Mouse (Mus musculus) CH12.LX (cell line): Measurements from ENCODE around the gene Map3k20. TPM values are rescaled to one million over a fixed set of nuclear protein-coding genes. Genes with fewer than 3 reads are reported as not detected.

Experiments
- DNase-seq: peaks from one replicate; pipeline ENCODE4 v3.0.0-alpha.2; 2013; ENCODE audit errors: extremely low read depth
- H3K27ac ChIP-seq: 2 replicates; pipeline ENCODE4 v1.5.1; 2012; ENCODE audit warnings: low read depth, mild to moderate bottlenecking, control low read depth, moderate library complexity; ENCODE audit not compliant: insufficient read depth
- H3K27me3 ChIP-seq: replicated peaks from 2 replicates; pipeline ENCODE3; 2012; ENCODE audit warnings: inconsistent platforms
- H3K36me3 ChIP-seq, 2 experiments: replicated peaks in 1 of 2; 2 replicates each; pipeline versions ENCODE3 to v1.6.1; 2012; ENCODE audit warnings: inconsistent platforms in 1 of 2, low read length in 1 of 2, mild to moderate bottlenecking in 1 of 2, mixed read lengths in 1 of 2, moderate library complexity in 1 of 2; ENCODE audit not compliant: control insufficient read depth in 1 of 2, insufficient read depth in 1 of 2
- H3K4me1 ChIP-seq, 2 experiments: 2 replicates each; pipeline ENCODE4 v1.6.1; 2012; ENCODE audit warnings: inconsistent platforms in 1 of 2, moderate library complexity in 1 of 2; ENCODE audit not compliant: insufficient read depth in 2 of 2, control insufficient read depth in 1 of 2
- H3K4me2 ChIP-seq: 2 replicates; pipeline ENCODE4 v1.6.1; 2012; ENCODE audit warnings: low read depth, mild to moderate bottlenecking, control low read depth; ENCODE audit not compliant: poor library complexity, insufficient read depth, severe bottlenecking
- H3K4me3 ChIP-seq, 3 experiments: fragments of 150-350 bp in 1 of 3; sonication (generic) in 1 of 3; replicated peaks in 1 of 3; 2 replicates each; pipeline versions ENCODE3 to v1.5.1; 2011 to 2012; ENCODE audit warnings: low read depth in 2 of 3, low read length in 2 of 3, mild to moderate bottlenecking in 2 of 3, moderate library complexity in 2 of 3, control low read depth in 1 of 3, improper control_type of control experiment in 1 of 3, inconsistent platforms in 1 of 3, mixed read lengths in 1 of 3; ENCODE audit not compliant: poor library complexity in 1 of 3
- H3K79me2 ChIP-seq: replicated peaks from 2 replicates; pipeline ENCODE4 v1.6.1; 2012; ENCODE audit warnings: mild to moderate bottlenecking, moderate library complexity; ENCODE audit not compliant: control insufficient read depth, poor library complexity, insufficient read depth, severe bottlenecking; ENCODE audit errors: extremely low read depth
- H3K9ac ChIP-seq: 2 replicates; pipeline ENCODE4 v1.6.1; 2012; ENCODE audit warnings: low read depth, mild to moderate bottlenecking, control low read depth, moderate library complexity; ENCODE audit not compliant: insufficient read depth
- H3K9me3 ChIP-seq: replicated peaks from 2 replicates; pipeline ENCODE3; 2012; ENCODE audit warnings: low read length, inconsistent platforms, mixed read lengths
- CHD2 ChIP-seq: IDR thresholded peaks from 2 replicates; pipeline ENCODE4 v1.6.1; 2011; ENCODE audit warnings: low read length, improper control_type of control experiment
- CTCF ChIP-seq, 2 experiments: IDR thresholded peaks in 1 of 2; conservative IDR thresholded peaks in 1 of 2; 2 replicates each; pipeline ENCODE4 v1.5.1; 2011 to 2012; ENCODE audit warnings: low read depth in 2 of 2, low read length in 2 of 2, improper control_type of control experiment in 1 of 2, inconsistent platforms in 1 of 2, mild to moderate bottlenecking in 1 of 2, moderate library complexity in 1 of 2
- E2F4 ChIP-seq: IDR thresholded peaks from 2 replicates; pipeline ENCODE4 v1.6.1; 2011; ENCODE audit warnings: low read depth, low read length, improper control_type of control experiment; ENCODE audit not compliant: insufficient replicate concordance
- EP300 ChIP-seq: IDR thresholded peaks from 2 replicates; pipeline ENCODE4 v1.6.1; 2011; ENCODE audit warnings: low read length, improper control_type of control experiment
- GABPA ChIP-seq: IDR thresholded peaks from 2 replicates; pipeline ENCODE4 v1.6.1; 2012; ENCODE audit warnings: low read depth, low read length, improper control_type of control experiment, inconsistent platforms; ENCODE audit not compliant: insufficient replicate concordance
- IRF4 ChIP-seq: IDR thresholded peaks from 2 replicates; pipeline ENCODE4 v1.6.1; 2014; ENCODE audit warnings: low read depth, mild to moderate bottlenecking, inconsistent platforms, low read length, improper control_type of control experiment
- JUN ChIP-seq: IDR thresholded peaks from 2 replicates; pipeline ENCODE4 v1.6.1; 2011; ENCODE audit warnings: low read depth, mild to moderate bottlenecking, low read length, improper control_type of control experiment, moderate library complexity; ENCODE audit not compliant: insufficient read depth
- JUND ChIP-seq: conservative IDR thresholded peaks from 2 replicates; pipeline ENCODE4 v1.6.1; 2011; ENCODE audit warnings: low read depth, low read length, improper control_type of control experiment
- KAT2A ChIP-seq: IDR thresholded peaks from 2 replicates; pipeline ENCODE4 v1.6.1; 2012; ENCODE audit warnings: low read length, improper control_type of control experiment, inconsistent platforms; ENCODE audit not compliant: insufficient replicate concordance
- MAFK ChIP-seq: IDR thresholded peaks from 2 replicates; pipeline ENCODE4 v1.6.1; 2011; ENCODE audit warnings: low read length, improper control_type of control experiment; ENCODE audit not compliant: insufficient replicate concordance
- MAX ChIP-seq: IDR thresholded peaks from 2 replicates; pipeline ENCODE4 v1.6.1; 2011; ENCODE audit warnings: low read length, improper control_type of control experiment
- MXI1 ChIP-seq: IDR thresholded peaks from 2 replicates; pipeline ENCODE4 v1.6.1; 2011; ENCODE audit warnings: mild to moderate bottlenecking, low read depth, low read length, improper control_type of control experiment
- MYC ChIP-seq: IDR thresholded peaks from 2 replicates; pipeline ENCODE4 v1.6.1; 2011; ENCODE audit warnings: low read depth, mild to moderate bottlenecking, improper control_type of control experiment, low read length
- NRF1 ChIP-seq: IDR thresholded peaks from 2 replicates; pipeline ENCODE4 v1.6.1; 2014; ENCODE audit warnings: low read depth, mild to moderate bottlenecking, inconsistent platforms, low read length, improper control_type of control experiment, moderate library complexity
- POLR2A ChIP-seq: IDR thresholded peaks from 2 replicates; pipeline ENCODE4 v1.6.1; 2011; ENCODE audit warnings: low read depth, mild to moderate bottlenecking, improper control_type of control experiment, low read length
- POLR2AphosphoS2 ChIP-seq: IDR thresholded peaks from 2 replicates; pipeline ENCODE4 v1.6.1; 2011; ENCODE audit warnings: low read depth, low read length, improper control_type of control experiment
- RAD21 ChIP-seq: IDR thresholded peaks from 2 replicates; pipeline ENCODE4 v1.6.1; 2011; ENCODE audit warnings: low read depth, mild to moderate bottlenecking, low read length, improper control_type of control experiment, moderate library complexity
- RCOR1 ChIP-seq: conservative IDR thresholded peaks from 2 replicates; pipeline ENCODE4 v1.6.1; 2012; ENCODE audit warnings: low read depth, mild to moderate bottlenecking, inconsistent platforms, low read length, improper control_type of control experiment
- SIN3A ChIP-seq: IDR thresholded peaks from 2 replicates; pipeline ENCODE4 v1.6.1; 2012; ENCODE audit warnings: low read length, improper control_type of control experiment, inconsistent platforms
- SMC3 ChIP-seq: IDR thresholded peaks from 2 replicates; pipeline ENCODE4 v1.6.1; 2011; ENCODE audit warnings: low read depth, low read length, improper control_type of control experiment
- TBP ChIP-seq: conservative IDR thresholded peaks from 2 replicates; pipeline ENCODE4 v1.6.1; 2011; ENCODE audit warnings: low read depth, low read length, improper control_type of control experiment
- TCF12 ChIP-seq: IDR thresholded peaks from 2 replicates; pipeline ENCODE4 v1.6.1; 2014; ENCODE audit warnings: low read depth, mild to moderate bottlenecking, inconsistent platforms, low read length, improper control_type of control experiment
- UBTF ChIP-seq: IDR thresholded peaks from 2 replicates; pipeline ENCODE4 v1.6.1; 2012; ENCODE audit warnings: low read depth, mild to moderate bottlenecking, inconsistent platforms, low read length, improper control_type of control experiment, moderate library complexity
- ZC3H11A ChIP-seq: IDR thresholded peaks from 2 replicates; pipeline ENCODE4 v1.6.1; 2012; ENCODE audit warnings: low read depth, mild to moderate bottlenecking, inconsistent platforms, low read length, improper control_type of control experiment
- ZMIZ1 ChIP-seq: IDR thresholded peaks from 2 replicates; pipeline ENCODE4 v1.6.1; 2012; ENCODE audit warnings: low read depth, mild to moderate bottlenecking, inconsistent platforms, low read length, improper control_type of control experiment
- ZNF384 ChIP-seq: IDR thresholded peaks from 2 replicates; pipeline ENCODE4 v1.6.1; 2012; ENCODE audit warnings: low read depth, low read length, improper control_type of control experiment, inconsistent platforms
- dilution Hi-C: fragments of 300-500 bp; cut with MboI; formaldehyde crosslinking; loops from 2 replicates; pipeline ENCODE4 v1.14.3; 2020; ENCODE audit warnings: low sequenced_read_pairs; ENCODE audit not compliant: extremely low pct_unique_long_range_greater_than_20kb, extremely low pct_ligation_motif_present
- in situ Hi-C: fragments of 300-500 bp; cut with MboI; formaldehyde crosslinking; loops from 3 replicates; pipeline ENCODE4 v1.14.3; 2019; ENCODE audit warnings: low sequenced_read_pairs, low pct_ligation_motif_present, low pct_unique_long_range_greater_than_20kb, mixed read lengths
- polyA plus RNA-seq: library from polyadenylated mRNA; unstranded; fragments of >175 nt; gene quantifications from 2 replicates; pipeline ENCODE4 v1.2.1, GENCODE M21; 2012; ENCODE audit warnings: low read depth; ENCODE audit not compliant: insufficient read length
- total RNA-seq, 2 experiments: library from RNA; depleted of rRNA; stranded (reverse); fragments of 300-350 nt in 1 of 2; fragments of >200 nt in 1 of 2; gene quantifications; 2 replicates each; pipeline ENCODE4 v1.2.3; 2012 to 2014

The Map3k20 gene
- total and polyA plus RNA-seq, 3 experiments = 4.1 to 6.6 (median 6.1) TPM

GRCm38 (mm10) chr2:72324436-72324835 is 39.0 kb downstream of the Map3k20 start:
- no peak for DNase-seq
- Histone ChIP-seq H3K27me3 (no peaks in the 10 kb centered on the region), H3K9ac (no peak overlapping the region), H3K4me3 (no peak overlapping the region), H3K4me2 (no peak overlapping the region), H3K27ac (no peak overlapping the region), H3K79me2 (no peaks in the 10 kb centered on the region), H3K4me1 (peaks cover 8 to 14% of the 10 kb centered on the region in 2 experiments), H3K36me3 (peaks cover 0 to 4% of the 10 kb centered on the region in 2 experiments), H3K9me3 (no peaks in the 10 kb centered on the region)
- TF ChIP-seq POLR2AphosphoS2 (no peak), ZC3H11A (no peak), UBTF (no peak), GABPA (no peak), TBP (no peak), RCOR1 (no peak), SMC3 (no peak), CTCF (conservative IDR thresholded peaks at IDR 0.05 in 1 of 2, IDR thresholded peaks at IDR 0.05 in 1 of 2; ENCODE audit: low read depth in 2 of 2, low read length in 2 of 2) (no peak), MXI1 (no peak), EP300 (no peak), TCF12 (no peak), CHD2 (no peak), MAX (no peak), JUND (no peak), SIN3A (no peak), JUN (no peak), KAT2A (no peak)
- dilution Hi-C loops (no loop called here), in situ Hi-C loops (no loop called here)

- H3K4me1 ChIP-seq = peaks cover 8 to 20% of the 10 kb centered on the region in 2 experiments
- H3K79me2 ChIP-seq = no peaks in the 10 kb centered on the region
- dilution Hi-C loops (no loop called here), in situ Hi-C loops (no loop called here)
- no peaks in the 10 kb centered on the region for H3K9me3 ChIP-seq
- TF ChIP-seq MAFK (no peak), GABPA (no peak), MYC (no peak), POLR2AphosphoS2 (no peak), RAD21 (no peak), JUN (no peak), E2F4 (no peak), ZMIZ1 (no peak), IRF4 (no peak), ZNF384 (no peak), NRF1 (no peak), CHD2 (no peak), POLR2A (no peak)
- peaks cover 0 to 2% of the 10 kb centered on the region in 2 experiments for H3K36me3 ChIP-seq
- no peak overlapping the region for H3K4me3 ChIP-seq
- DNase-seq = no peak
- H3K27me3 ChIP-seq = no peaks in the 10 kb centered on the region
- H3K27ac ChIP-seq = no peak overlapping the region
- H3K9ac ChIP-seq = no peak overlapping the region
- H3K4me2 ChIP-seq = no peak overlapping the region
Observed at GRCm38 (mm10) chr2:72326491-72326890, 41.1 kb downstream of the Map3k20 start.
